Mouse (Mus musculus) gastrocnemius, adult 8-10 months (tissue): ENCODE measurements around the gene Ppp1r1c. TPM values are rescaled to one million over a fixed set of nuclear protein-coding genes. Genes with fewer than 3 reads are reported as not detected.

Experiments used
- DNase-seq, 2 experiments: peaks; one replicate each; pipeline ENCODE4 v3.0.0; 2022; ENCODE audit warnings: low spot score in 2 of 2
- total RNA-seq, 4 experiments: library from RNA; stranded (reverse); gene quantifications; 2 replicates each; pipeline ENCODE4 v1.2.4; 2022

The Ppp1r1c gene
- total RNA-seq, 4 experiments from 2014 or later, result 0.20 to 0.34 TPM; not detected in 2

- no peak for DNase-seq
These were observed 149.3 kb downstream of the Ppp1r1c start for GRCm38 (mm10) chr2:79856874-79857273.

GRCm38 (mm10) chr2:79865275-79865999 lies 157.9 kb downstream of the Ppp1r1c start:
- DNase-seq, result no peak

Other genes starting within 250 kb of the Ppp1r1c start
- 10 to 100 TPM; 15.2 to 19.2 (median 17.2) TPM for gene Itprid2, start 72.4 kb upstream of the Ppp1r1c start, total RNA-seq